Mouse (Mus musculus) thymus, adult 2 months (tissue): ENCODE measurements around the gene Cdk17.

Experiments used
- CTCF ChIP-seq: fragments of 200-500 bp; IDR thresholded peaks from 2 replicates; pipeline ENCODE4 v1.5.1; 2012; ENCODE audit warnings: mild to moderate bottlenecking, control low read depth, low read length, moderate library complexity, borderline replicate concordance; ENCODE audit not compliant: control insufficient read depth, poor library complexity, insufficient read depth; ENCODE audit errors: extremely low read depth
- POLR2A ChIP-seq: fragments of 200-500 bp; IDR thresholded peaks from 2 replicates; pipeline ENCODE4 v1.6.1; 2012; ENCODE audit warnings: mild to moderate bottlenecking, low read length, control low read depth, moderate library complexity; ENCODE audit not compliant: control insufficient read depth, poor library complexity, insufficient read depth; ENCODE audit errors: extremely low read depth

DNA sequence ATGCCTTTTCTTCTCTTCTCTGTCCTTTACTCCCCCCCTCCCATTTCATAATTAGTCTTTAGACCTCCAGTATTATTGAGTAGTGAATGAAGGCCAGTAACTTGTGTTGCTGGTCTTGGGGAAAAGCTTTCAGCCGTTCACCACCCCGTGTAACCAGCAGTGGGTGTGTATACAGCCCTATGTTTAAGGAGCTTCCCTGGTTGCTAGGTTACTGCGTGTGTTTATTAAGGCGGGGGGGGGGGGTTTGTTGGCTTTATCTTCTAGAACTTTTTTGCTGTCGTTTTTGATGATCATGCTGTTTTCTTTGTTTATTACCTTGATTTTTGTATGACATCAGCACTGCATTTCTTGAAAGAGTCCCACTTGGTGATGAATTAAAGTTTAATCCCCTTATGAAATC is 82.2 kb downstream of the Cdk17 start:
- TF ChIP-seq CTCF (no peak), POLR2A (no peak)
